Mouse (Mus musculus) hindbrain, postnatal 0 days (tissue): ENCODE measurements at regions not wholly inside any gene's neighbourhood (a gene's known extent, or its start where the extent isn't known, plus 50 kb on each side); places are given as distances from the start of the nearest gene placed in this dataset.

ENCODE experiments used
- ATAC-seq: fragments of 200-750 bp; cut with Nextera tagmentation; 2 replicates; pipeline ENCODE4 v1.8.0; 2017; ENCODE audit warnings: mild to moderate bottlenecking, moderate TSS enrichment, moderate library complexity
- DNase-seq: peaks from one replicate; pipeline ENCODE4 v3.0.0-alpha.2; 2015; ENCODE audit warnings: low spot score
- H3K27ac ChIP-seq: fragments of 300-500 bp; sonication (generic); 2 replicates; pipeline ENCODE4 v1.5.1; 2014; ENCODE audit warnings: mild to moderate bottlenecking
- H3K27me3 ChIP-seq: fragments of 300-500 bp; sonication (generic); 2 replicates; pipeline ENCODE4 v1.6.1; 2014; ENCODE audit warnings: low read length, mixed read lengths; ENCODE audit not compliant: insufficient read depth
- H3K36me3 ChIP-seq: fragments of 300-500 bp; sonication (generic); 2 replicates; pipeline ENCODE4 v1.6.1; 2014; ENCODE audit warnings: low read length, mixed read lengths; ENCODE audit not compliant: insufficient read depth
- H3K4me1 ChIP-seq: fragments of 300-500 bp; sonication (generic); 2 replicates; pipeline ENCODE4 v1.6.1; 2014; ENCODE audit warnings: antibody characterized with exemption, low read length, mixed read lengths; ENCODE audit not compliant: insufficient read depth
- H3K4me2 ChIP-seq: fragments of 300-500 bp; sonication (generic); 2 replicates; pipeline ENCODE4 v1.6.1; 2014; ENCODE audit warnings: low read depth, mild to moderate bottlenecking, low read length, moderate library complexity, mixed read lengths
- H3K4me3 ChIP-seq: fragments of 300-500 bp; sonication (generic); 2 replicates; pipeline ENCODE4 v1.5.1; 2014; ENCODE audit warnings: low read length
- H3K9ac ChIP-seq: fragments of 300-500 bp; sonication (generic); replicated peaks from 2 replicates; pipeline ENCODE4 v1.6.1; 2014; ENCODE audit warnings: mild to moderate bottlenecking, low read length, moderate library complexity, mixed read lengths
- H3K9me3 ChIP-seq: fragments of 300-500 bp; sonication (generic); 2 replicates; pipeline ENCODE4 v1.6.1; 2016; ENCODE audit warnings: low read length, mixed read lengths
- CTCF ChIP-seq: IDR thresholded peaks from 2 replicates; pipeline ENCODE4 v1.5.1; 2016; ENCODE audit warnings: antibody characterized with exemption, control low read depth, low read depth
- WGBS: fragments of 180-500 bp; shearing (Covaris S2); extraction: QIAGEN DNeasy Blood & Tissue Kit; methylation state at CpG from one replicate; pipeline ENCODE4 v1.1.7; 2014; 5-methylcytosine and 5-hydroxymethylcytosine counted together

DNA sequence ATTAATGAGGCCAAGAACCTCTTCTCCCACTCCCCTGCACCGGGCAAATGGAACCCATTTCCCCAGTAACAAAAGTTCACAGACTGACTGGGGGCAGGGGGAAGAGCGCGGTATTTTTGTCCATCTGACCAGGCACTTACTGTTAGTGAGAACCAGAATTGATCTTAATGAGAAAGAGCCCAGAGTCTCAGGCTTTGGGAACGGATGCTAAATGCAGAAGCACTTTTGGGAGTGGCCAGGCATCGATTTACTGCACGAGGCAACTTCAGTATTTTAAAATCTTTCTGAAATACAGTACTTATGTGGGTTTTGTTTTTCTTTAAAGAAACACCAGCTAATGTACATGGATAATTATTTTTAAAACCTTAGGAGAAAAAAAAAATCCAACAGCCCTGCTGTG lies 51.0 kb upstream of the Foxn3 start:
- Histone ChIP-seq H3K9me3 (no peaks in the 10 kb centered on the region), H3K4me1 (no peaks in the 10 kb centered on the region), H3K4me3 (no peak overlapping the region), H3K27ac (no peak overlapping the region), H3K4me2 (no peak overlapping the region), H3K27me3 (no peaks in the 10 kb centered on the region), H3K9ac (no peak overlapping the region), H3K36me3 (no peaks in the 10 kb centered on the region)
- WGBS, result 75% methylated on average over 6 of the region's 6 CpGs
- DNase-seq (no peak), ATAC-seq (no peak)
- TF ChIP-seq CTCF, result no peak
